Mouse (Mus musculus): ENCODE data around the gene Sipa1l3. TPM values are rescaled to one million over a fixed set of nuclear protein-coding genes. Genes with fewer than 3 reads are reported as not detected.

Sipa1l3 gene
- 21.2 and 22.0 TPM in 2 replicates for polyA plus RNA-seq (2014; fragmentation: Nextera tagmentation; extraction: Ambion mirVana)

DNA sequence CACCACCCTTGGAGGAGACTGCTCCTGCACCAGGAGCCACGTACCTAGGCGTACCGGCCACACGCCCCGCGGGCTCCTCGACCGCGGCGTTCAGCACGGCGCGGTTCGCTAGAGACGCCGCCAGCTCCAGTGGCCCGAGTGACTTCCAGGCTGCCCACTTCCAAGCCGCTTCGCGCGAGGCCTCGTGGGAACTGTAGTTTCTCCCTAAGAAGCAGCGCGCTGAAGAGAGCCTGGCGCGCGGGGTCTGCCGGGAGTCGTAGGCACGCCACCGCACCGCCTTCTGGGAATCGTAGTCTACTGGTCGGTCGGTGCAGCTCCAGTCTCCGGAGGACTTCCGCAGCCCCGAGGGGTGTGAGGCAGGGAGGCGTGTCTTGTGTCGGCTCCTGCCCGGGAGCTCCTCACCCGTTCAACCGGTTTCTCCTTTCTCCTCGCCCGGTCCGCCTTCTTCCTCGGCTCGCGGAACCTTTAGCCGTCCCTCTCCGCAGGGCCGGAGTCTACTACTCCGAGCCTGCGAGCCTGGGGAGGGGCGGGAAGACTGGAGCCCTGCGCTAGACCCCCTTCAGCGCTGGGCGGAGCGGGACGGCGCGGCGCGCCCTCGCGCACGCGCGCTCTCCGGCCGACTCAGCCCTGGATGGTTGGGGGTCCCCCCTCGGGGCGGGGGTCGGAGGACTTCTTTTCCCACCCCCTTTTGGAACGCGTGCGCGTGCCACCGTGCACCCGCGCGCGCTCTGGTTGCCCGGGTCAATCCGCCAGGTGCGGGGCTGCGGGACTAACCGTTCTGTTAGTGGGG lies at the start of gene Sipa1l3:
TSS of gene Sipa1l3 (minus strand) at position 221 of the 790 bp plus-strand sequence.
- H3K27ac ChIP-seq (ENCODE audit: low read length) = peak within 1 kb of the TSS; percentile 92
- H3K9me3 ChIP-seq (ENCODE audit: control insufficient read depth, low read depth, low read length) = no peaks in the 10 kb centered on the region
- no peaks in the 10 kb centered on the region for H3K36me3 ChIP-seq (ENCODE audit: control insufficient read depth, insufficient read depth, low read length)
- H3K27me3 ChIP-seq (ENCODE audit: control insufficient read depth, insufficient read depth, low read length) = no peaks in the 10 kb centered on the region
- WGBS = under 1% methylated on average over 88 of the region's 88 CpGs
- ATAC-seq (ENCODE audit: insufficient number of reproducible peaks, insufficient read depth, low FRiP score, low read depth) = peak; percentile 97
- peak within 1 kb of the TSS; percentile 89 for H3K4me3 ChIP-seq (ENCODE audit: low read depth, low read length)
- peak within 1 kb of the TSS; percentile 82 for H3K9ac ChIP-seq (replicated peaks; ENCODE audit: low read depth, low read length)
- H3K4me1 ChIP-seq (ENCODE audit: control insufficient read depth, insufficient read depth, low read length) = peaks cover 17% of the 10 kb centered on the region
- peak within 1 kb of the TSS; percentile 88 for H3K4me2 ChIP-seq (replicated peaks; ENCODE audit: low read depth, low read length)

DNA sequence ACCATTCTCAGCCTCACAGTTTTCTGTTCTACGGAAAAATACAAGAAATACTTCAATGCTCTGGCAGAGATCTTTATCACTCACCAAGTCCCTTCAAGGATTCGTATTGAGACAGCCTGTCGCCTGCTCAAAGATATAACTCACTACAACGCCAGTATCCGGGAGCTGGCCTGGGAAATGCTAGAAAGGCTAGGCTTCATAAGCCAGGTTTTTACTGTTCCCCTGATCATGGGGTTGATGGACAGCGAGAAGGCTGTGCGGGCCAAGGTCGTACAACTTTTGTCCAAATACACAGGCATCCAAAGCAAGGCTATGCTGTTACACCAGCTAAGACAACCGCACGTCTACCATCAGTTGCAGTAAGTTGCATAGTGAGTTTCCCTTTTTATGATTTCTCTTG lies 44.6 kb upstream of the Sipa1l3 start:
- 89% methylated on average over 10 of the region's 10 CpGs for WGBS
- Histone ChIP-seq H3K36me3 (ENCODE audit: control insufficient read depth, insufficient read depth, low read length) (no peaks in the 10 kb centered on the region), H3K9ac (replicated peaks; ENCODE audit: low read depth, low read length) (no peak overlapping the region)

DNA sequence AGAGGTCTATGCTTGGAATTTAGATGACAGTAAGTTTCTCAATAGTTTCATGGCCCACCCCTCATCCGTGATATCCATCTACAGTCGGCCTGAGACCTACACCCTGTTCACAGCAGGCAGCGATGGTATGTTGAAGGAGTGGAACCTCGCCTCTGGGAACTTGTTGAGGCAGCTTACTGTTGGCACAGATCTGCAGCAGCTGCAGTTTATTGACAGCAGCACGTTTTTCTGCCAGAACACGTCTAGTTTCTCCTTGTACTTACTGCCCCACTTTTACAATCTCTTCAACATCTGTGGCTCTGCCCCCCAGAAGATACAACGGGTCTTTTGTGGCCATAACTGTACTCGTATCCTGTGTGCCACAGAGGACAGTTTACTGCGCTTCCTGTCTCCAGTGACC lies 42.6 kb upstream of the Sipa1l3 start:
- Histone ChIP-seq H3K4me1 (ENCODE audit: control insufficient read depth, insufficient read depth, low read length) (no peaks in the 10 kb centered on the region), H3K4me2 (replicated peaks; ENCODE audit: low read depth, low read length) (no peak overlapping the region), H3K9ac (replicated peaks; ENCODE audit: low read depth, low read length) (no peak overlapping the region), H3K27me3 (ENCODE audit: control insufficient read depth, insufficient read depth, low read length) (no peaks in the 10 kb centered on the region), H3K4me3 (ENCODE audit: low read depth, low read length) (no peak overlapping the region), H3K9me3 (ENCODE audit: control insufficient read depth, low read depth, low read length) (no peaks in the 10 kb centered on the region), H3K27ac (ENCODE audit: low read length) (no peak overlapping the region), H3K36me3 (ENCODE audit: control insufficient read depth, insufficient read depth, low read length) (no peaks in the 10 kb centered on the region)
- WGBS = 72% methylated on average over 9 of the region's 9 CpGs
- ATAC-seq (ENCODE audit: insufficient number of reproducible peaks, insufficient read depth, low FRiP score, low read depth) = no peak

More for the DNA sequence above, 44.6 kb upstream of the Sipa1l3 start:
- Histone ChIP-seq H3K4me3 (ENCODE audit: low read depth, low read length) (no peak overlapping the region), H3K4me2 (replicated peaks; ENCODE audit: low read depth, low read length) (no peak overlapping the region), H3K27me3 (ENCODE audit: control insufficient read depth, insufficient read depth, low read length) (no peaks in the 10 kb centered on the region), H3K9me3 (ENCODE audit: control insufficient read depth, low read depth, low read length) (no peaks in the 10 kb centered on the region), H3K27ac (ENCODE audit: low read length) (no peak overlapping the region), H3K4me1 (ENCODE audit: control insufficient read depth, insufficient read depth, low read length) (no peaks in the 10 kb centered on the region)
- ATAC-seq (ENCODE audit: insufficient number of reproducible peaks, insufficient read depth, low FRiP score, low read depth) = no peak

DNA sequence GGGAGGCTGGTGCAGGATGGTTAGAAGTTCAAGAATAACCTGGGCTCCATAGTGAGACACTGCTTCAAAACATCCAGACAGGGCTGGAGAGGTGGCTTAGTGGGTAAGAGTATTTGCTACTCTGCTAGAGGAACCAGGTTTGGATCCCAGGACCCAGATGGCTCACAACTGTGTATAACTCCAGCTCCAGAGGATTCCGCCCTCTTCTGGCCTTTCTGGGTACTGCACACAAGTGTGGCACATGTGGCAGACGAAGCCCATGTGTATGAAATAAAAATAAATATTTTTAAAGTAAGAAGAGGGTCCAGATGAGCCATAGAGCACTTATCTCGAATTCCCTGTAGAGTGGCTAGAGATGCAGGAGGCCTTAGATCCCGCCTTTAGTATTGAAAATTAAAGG lies 40.8 kb upstream of the Sipa1l3 start:
- Histone ChIP-seq H3K4me3 (ENCODE audit: low read depth, low read length) (no peak overlapping the region), H3K4me1 (ENCODE audit: control insufficient read depth, insufficient read depth, low read length) (no peaks in the 10 kb centered on the region), H3K9ac (replicated peaks; ENCODE audit: low read depth, low read length) (no peak overlapping the region), H3K27me3 (ENCODE audit: control insufficient read depth, insufficient read depth, low read length) (no peaks in the 10 kb centered on the region), H3K27ac (ENCODE audit: low read length) (no peak overlapping the region), H3K36me3 (ENCODE audit: control insufficient read depth, insufficient read depth, low read length) (no peaks in the 10 kb centered on the region), H3K9me3 (ENCODE audit: control insufficient read depth, low read depth, low read length) (no peaks in the 10 kb centered on the region), H3K4me2 (replicated peaks; ENCODE audit: low read depth, low read length) (no peak overlapping the region)
- no peak for ATAC-seq (ENCODE audit: insufficient number of reproducible peaks, insufficient read depth, low FRiP score, low read depth)
- 70% methylated on average over 4 of the region's 4 CpGs for WGBS

DNA sequence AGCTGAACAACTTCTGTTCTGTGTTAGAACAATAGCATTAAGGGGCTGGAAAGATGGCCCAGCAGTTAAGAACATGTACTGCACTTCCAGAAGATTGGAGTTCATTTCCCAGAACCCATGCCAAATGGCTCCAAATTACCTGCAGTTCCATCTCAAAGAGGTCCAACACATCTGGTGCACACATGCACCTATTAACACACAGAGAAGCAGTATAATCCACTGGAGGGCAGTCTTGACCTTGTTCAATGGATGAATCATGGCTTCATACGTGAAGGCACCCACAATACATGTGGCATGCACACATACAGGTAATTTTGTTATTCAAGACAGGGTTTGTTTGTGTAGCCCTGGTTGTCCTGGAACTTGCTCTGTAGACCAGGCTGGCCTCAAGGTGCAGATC lies 40.3 kb upstream of the Sipa1l3 start:
- no peak overlapping the region for H3K4me3 ChIP-seq (ENCODE audit: low read depth, low read length)
- no peaks in the 10 kb centered on the region for H3K9me3 ChIP-seq (ENCODE audit: control insufficient read depth, low read depth, low read length)
- no peaks in the 10 kb centered on the region for H3K36me3 ChIP-seq (ENCODE audit: control insufficient read depth, insufficient read depth, low read length)
- no peak overlapping the region for H3K9ac ChIP-seq (replicated peaks; ENCODE audit: low read depth, low read length)
- H3K27ac ChIP-seq (ENCODE audit: low read length) = no peak overlapping the region
- no peaks in the 10 kb centered on the region for H3K4me1 ChIP-seq (ENCODE audit: control insufficient read depth, insufficient read depth, low read length)
- 81% methylated on average over 1 of the region's 1 CpGs for WGBS
- no peak overlapping the region for H3K4me2 ChIP-seq (replicated peaks; ENCODE audit: low read depth, low read length)
- no peaks in the 10 kb centered on the region for H3K27me3 ChIP-seq (ENCODE audit: control insufficient read depth, insufficient read depth, low read length)
- no peak for ATAC-seq (ENCODE audit: insufficient number of reproducible peaks, insufficient read depth, low FRiP score, low read depth)

DNA sequence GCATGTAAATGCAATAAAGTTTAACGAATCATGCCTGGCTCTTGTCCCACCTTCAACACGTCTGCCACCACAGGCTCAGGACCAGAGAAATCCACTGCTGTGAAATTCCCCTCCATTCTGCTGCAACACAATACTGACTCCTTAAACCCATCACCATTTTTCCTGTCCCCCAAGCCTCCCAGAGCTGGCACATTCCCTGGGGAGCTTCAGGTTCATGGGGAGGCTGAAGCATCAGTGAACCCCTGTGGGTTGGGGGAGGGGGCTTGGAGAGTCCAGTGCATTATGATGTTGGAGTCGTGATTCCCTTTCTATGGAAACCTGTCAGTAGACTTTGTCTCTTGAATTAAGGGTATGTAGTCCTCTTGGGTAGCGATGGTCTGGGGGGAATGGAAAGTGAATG lies 37.8 kb upstream of the Sipa1l3 start:
- no peak overlapping the region for H3K27ac ChIP-seq (ENCODE audit: low read length)
- ATAC-seq (ENCODE audit: insufficient number of reproducible peaks, insufficient read depth, low FRiP score, low read depth) = no peak
- no peaks in the 10 kb centered on the region for H3K27me3 ChIP-seq (ENCODE audit: control insufficient read depth, insufficient read depth, low read length)
- no peaks in the 10 kb centered on the region for H3K4me1 ChIP-seq (ENCODE audit: control insufficient read depth, insufficient read depth, low read length)
- 79% methylated on average over 4 of the region's 4 CpGs for WGBS
- H3K36me3 ChIP-seq (ENCODE audit: control insufficient read depth, insufficient read depth, low read length) = no peaks in the 10 kb centered on the region
- no peaks in the 10 kb centered on the region for H3K9me3 ChIP-seq (ENCODE audit: control insufficient read depth, low read depth, low read length)
- H3K9ac ChIP-seq (replicated peaks; ENCODE audit: low read depth, low read length) = no peak overlapping the region
- no peak overlapping the region for H3K4me2 ChIP-seq (replicated peaks; ENCODE audit: low read depth, low read length)
- H3K4me3 ChIP-seq (ENCODE audit: low read depth, low read length) = no peak overlapping the region

DNA sequence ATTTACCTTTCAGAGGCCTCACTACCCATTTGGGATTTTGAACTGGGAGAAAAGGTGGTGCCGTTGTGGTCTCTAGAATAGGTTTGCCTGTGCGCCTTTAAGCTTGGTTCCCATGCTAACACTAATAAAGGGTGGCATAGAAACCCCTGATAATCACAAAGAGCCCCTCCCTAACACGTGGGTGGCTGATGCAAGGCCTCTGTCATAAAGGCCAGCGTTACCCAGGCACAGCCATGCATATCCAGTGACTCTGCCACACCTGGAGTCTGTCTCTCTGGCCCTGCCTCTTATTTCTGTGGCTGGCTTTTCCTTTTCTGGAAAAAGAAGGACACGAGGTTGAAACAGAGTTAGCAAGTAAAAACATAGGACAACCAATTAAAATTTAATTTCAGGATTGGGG lies 37.1 kb upstream of the Sipa1l3 start:
- no peak overlapping the region for H3K9ac ChIP-seq (replicated peaks; ENCODE audit: low read depth, low read length)
- H3K4me2 ChIP-seq (replicated peaks; ENCODE audit: low read depth, low read length) = no peak overlapping the region
- H3K4me1 ChIP-seq (ENCODE audit: control insufficient read depth, insufficient read depth, low read length) = no peaks in the 10 kb centered on the region
- no peaks in the 10 kb centered on the region for H3K9me3 ChIP-seq (ENCODE audit: control insufficient read depth, low read depth, low read length)
- no peak overlapping the region for H3K27ac ChIP-seq (ENCODE audit: low read length)
- 67% methylated on average over 5 of the region's 5 CpGs for WGBS
- no peak overlapping the region for H3K4me3 ChIP-seq (ENCODE audit: low read depth, low read length)
- H3K27me3 ChIP-seq (ENCODE audit: control insufficient read depth, insufficient read depth, low read length) = no peaks in the 10 kb centered on the region
- no peak for ATAC-seq (ENCODE audit: insufficient number of reproducible peaks, insufficient read depth, low FRiP score, low read depth)
- H3K36me3 ChIP-seq (ENCODE audit: control insufficient read depth, insufficient read depth, low read length) = no peaks in the 10 kb centered on the region

DNA sequence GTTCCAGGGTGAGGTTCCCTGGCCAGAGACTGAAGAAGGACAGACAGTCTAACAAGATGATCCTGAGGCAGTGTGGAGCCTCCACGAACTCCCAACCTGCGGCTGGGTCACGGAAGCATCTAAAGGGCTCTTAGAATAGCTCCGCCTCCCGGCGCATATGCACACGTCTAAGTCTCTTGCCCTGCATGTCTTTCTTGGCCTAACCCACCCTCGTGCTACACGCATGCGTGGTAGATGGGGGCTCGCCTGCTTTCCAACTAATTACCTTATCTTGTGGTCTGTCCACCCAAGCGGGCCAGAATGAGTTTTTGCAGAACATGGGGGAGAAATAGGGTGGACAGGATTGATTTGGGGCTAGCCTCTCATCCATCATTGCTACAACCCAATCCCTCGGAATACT lies 36.6 kb upstream of the Sipa1l3 start:
- H3K4me3 ChIP-seq (ENCODE audit: low read depth, low read length) = no peak overlapping the region
- H3K36me3 ChIP-seq (ENCODE audit: control insufficient read depth, insufficient read depth, low read length) = no peaks in the 10 kb centered on the region
- no peak overlapping the region for H3K4me2 ChIP-seq (replicated peaks; ENCODE audit: low read depth, low read length)
- no peak overlapping the region for H3K9ac ChIP-seq (replicated peaks; ENCODE audit: low read depth, low read length)
- no peak for ATAC-seq (ENCODE audit: insufficient number of reproducible peaks, insufficient read depth, low FRiP score, low read depth)
- H3K9me3 ChIP-seq (ENCODE audit: control insufficient read depth, low read depth, low read length) = no peaks in the 10 kb centered on the region
- no peaks in the 10 kb centered on the region for H3K27me3 ChIP-seq (ENCODE audit: control insufficient read depth, insufficient read depth, low read length)
- 85% methylated on average over 13 of the region's 13 CpGs for WGBS
- no peak overlapping the region for H3K27ac ChIP-seq (ENCODE audit: low read length)
- no peaks in the 10 kb centered on the region for H3K4me1 ChIP-seq (ENCODE audit: control insufficient read depth, insufficient read depth, low read length)

DNA sequence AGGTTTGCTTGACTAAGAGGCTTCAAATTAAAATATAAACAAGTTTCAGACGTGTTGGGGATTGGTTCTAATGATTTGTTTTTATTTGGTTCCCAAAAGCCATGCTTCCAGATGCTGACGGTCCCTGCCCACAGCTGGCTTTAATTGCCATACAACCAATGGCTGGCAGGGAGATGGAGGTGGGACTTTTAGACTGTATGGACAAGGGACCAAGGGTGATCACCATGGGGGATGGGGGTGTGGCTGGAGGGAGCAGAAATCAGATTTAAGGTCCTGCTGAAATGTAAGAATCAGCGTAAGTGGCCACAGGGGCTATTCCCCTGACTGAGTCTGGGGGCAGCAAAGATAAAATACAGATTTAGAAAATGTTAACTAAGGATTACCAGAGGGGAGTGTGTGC lies 32.2 kb upstream of the Sipa1l3 start:
- Histone ChIP-seq H3K27ac (ENCODE audit: low read length) (no peak overlapping the region), H3K27me3 (ENCODE audit: control insufficient read depth, insufficient read depth, low read length) (no peaks in the 10 kb centered on the region), H3K9me3 (ENCODE audit: control insufficient read depth, low read depth, low read length) (no peaks in the 10 kb centered on the region), H3K4me2 (replicated peaks; ENCODE audit: low read depth, low read length) (no peak overlapping the region), H3K4me1 (ENCODE audit: control insufficient read depth, insufficient read depth, low read length) (no peaks in the 10 kb centered on the region), H3K9ac (replicated peaks; ENCODE audit: low read depth, low read length) (no peak overlapping the region), H3K4me3 (ENCODE audit: low read depth, low read length) (no peak overlapping the region), H3K36me3 (ENCODE audit: control insufficient read depth, insufficient read depth, low read length) (no peaks in the 10 kb centered on the region)
- ATAC-seq (ENCODE audit: insufficient number of reproducible peaks, insufficient read depth, low FRiP score, low read depth) = no peak
- 59% methylated on average over 3 of the region's 3 CpGs for WGBS

Data from stomach, embryonic 14.5 days (tissue).